Mouse (Mus musculus): ENCODE results near the gene Foxp3.

Gene Foxp3

DNA sequence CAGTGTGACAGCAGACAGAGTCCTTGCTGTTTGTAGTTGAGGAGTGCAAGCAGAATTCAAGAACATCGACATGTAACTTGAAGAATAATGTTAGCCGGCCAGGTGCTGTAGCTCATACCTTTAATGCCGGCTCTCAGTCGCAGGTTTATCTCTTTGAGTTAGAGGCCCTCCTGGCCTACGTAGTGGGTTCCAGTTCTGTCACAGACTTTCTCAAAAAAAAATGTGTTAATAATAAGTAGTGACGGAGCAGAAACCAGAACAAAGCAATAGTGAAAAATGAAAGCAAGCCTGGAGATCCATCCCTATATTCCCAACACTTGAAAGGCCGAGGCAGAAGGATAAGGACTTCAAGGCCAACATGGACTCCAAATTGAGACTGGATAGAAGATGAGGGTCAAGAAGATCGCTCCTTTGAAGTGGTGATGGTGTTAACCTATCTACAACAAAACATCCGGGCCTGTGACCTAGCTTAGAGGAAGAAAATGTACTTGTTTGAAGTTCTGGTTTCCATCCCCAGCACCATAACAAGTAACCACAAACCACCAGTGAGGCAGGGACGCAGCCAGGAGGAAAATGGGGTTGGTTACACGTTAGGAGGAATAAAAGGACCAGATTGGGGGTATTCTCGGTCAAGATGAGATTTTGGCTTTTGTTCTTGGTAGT lies 44.6 kb downstream of the Foxp3 start:
- in situ Hi-C loops (cut with MboI, MseI): no loop called here

DNA sequence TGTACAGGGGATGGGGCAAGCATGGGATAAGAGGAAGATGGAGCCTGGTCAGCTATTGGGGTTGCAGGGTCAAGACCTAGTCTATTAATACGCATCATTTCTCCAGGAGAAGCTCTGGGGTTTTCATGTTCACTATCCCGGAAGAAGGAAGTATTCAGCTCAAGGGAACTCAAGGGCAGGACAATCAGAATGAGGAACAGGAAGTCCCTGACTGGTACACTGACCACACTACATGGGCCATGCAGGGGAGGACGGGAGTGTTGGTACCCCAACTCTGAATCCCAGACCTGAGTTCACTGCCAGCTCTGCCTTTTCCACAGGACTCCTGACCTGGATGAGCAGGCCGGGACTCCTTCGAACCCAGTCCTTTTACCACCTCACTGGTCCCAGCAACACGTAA lies 59.1 kb downstream of the Foxp3 start:
- in situ Hi-C loops (cut with MboI, MseI): no loop called here

GRCm38 (mm10) chrX:7635101-7635500 lies 61.7 kb downstream of the Foxp3 start:
- in situ Hi-C loops (cut with MboI, MseI): no loop called here

DNA sequence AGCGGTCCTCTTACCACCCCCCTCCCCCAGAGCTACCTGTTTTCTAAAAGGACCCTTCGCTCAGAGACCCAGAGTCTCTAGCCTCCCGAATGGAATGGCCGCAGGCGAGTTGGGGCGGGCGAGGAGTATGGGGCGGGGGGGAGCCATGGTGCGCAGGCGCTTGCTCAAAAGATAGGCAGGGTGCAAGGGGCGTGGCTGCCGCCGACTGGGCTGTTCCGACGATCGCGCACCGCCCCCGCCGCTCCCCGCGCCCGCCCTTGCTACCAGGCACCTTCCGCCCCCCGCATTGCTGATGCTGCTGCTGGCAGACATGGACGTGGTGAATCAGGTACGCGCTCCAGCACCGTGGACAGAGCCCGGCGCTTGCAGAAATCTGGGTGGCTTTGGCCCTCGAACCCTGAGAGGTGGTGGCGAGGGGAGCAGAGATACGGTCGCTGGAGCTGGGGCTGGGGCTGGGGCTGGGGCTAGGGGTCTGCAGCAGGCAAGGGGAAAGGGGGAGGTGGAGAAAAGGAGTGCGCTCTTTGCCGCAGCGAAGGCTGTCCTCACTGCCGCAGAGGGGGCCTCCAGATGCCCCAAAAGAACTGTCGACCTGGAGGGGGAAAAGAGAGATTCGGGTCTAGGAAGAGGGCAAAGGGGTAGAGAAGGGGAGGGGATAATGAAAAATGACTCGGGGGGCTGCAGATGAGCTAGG lies 65.1 kb downstream of the Foxp3 start, which contains the start of gene Syp:
TSS of gene Syp (plus strand) at position 71 of the 691 bp plus-strand sequence.
- in situ Hi-C loops (cut with MboI, MseI): no loop called here

DNA sequence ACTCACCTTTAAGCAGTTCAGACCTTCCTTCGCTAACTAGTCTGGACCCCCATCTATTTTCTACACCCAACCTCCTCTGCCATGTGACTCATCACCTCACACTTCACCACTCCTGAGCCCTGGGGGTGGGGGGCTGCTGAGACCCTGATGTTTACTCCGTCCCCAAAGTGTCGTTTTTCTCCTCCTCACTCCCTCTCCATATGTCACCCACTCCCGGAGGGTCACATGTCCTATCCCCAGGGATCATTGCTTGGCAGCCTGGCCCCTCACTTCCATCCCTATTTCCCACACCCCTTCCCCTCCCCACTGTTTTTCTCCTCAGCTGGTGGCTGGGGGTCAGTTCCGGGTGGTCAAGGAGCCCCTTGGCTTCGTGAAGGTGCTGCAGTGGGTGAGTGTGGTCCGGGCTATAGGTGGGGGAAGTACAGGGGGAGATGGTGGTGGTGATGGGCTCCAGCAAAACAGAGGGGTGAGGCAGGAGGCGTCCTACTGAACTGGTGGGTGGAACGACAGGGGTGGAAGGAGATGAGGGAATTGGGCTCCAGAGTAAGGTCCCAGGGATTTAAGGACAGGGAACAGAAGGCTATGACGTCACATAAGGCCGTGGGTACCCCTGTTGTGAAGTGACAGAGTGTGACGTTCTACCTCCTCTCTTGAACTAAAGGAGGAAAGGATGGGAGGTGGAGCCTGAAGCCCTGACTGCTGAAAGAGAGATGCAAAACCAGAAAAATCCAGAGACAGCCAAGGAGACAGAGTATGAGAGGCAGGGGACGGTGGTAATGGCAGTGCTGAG lies 66.3 kb downstream of the Foxp3 start:
- in situ Hi-C loops (cut with MboI, MseI): loop anchor here (5.0 kb wide), 2 partner anchors 38 to 167 kb away; no protein-coding TSS in a partner anchor

DNA sequence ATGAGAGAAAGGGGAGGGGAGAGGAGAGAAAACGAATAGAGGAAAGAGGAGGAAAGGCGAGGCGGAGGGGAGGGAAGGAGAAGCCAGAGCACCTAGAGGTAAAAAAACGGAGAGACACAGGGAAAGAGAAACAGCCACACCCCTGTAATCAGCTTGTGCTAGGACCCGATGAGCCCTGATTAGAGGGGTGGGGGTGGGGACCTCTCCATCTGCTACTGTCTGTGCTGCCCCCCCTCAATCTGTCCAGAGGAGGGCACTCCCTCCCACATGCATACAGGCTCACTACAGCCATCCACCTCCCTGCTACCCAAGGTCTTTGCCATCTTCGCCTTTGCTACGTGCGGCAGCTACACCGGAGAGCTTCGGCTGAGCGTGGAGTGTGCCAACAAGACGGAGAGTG lies 67.3 kb downstream of the Foxp3 start:
- in situ Hi-C loops (cut with MboI, MseI): loop anchor here (5.0 kb wide), 2 partner anchors 37 to 168 kb away; no protein-coding TSS in a partner anchor

All from T-helper 2 cell (primary cell).